Mouse (Mus musculus) v-Abl transformed pro-B cells (cell line): ENCODE data around the gene Gmnn.

Experiments
- in situ Hi-C, 2 experiments: fragments of 400-800 bp; cut with MboI; formaldehyde crosslinking; loops; one replicate each; pipeline ENCODE4 v1.15.1; 2025; ENCODE audit not compliant: unreplicated experiment in 2 of 2

The Gmnn gene

DNA sequence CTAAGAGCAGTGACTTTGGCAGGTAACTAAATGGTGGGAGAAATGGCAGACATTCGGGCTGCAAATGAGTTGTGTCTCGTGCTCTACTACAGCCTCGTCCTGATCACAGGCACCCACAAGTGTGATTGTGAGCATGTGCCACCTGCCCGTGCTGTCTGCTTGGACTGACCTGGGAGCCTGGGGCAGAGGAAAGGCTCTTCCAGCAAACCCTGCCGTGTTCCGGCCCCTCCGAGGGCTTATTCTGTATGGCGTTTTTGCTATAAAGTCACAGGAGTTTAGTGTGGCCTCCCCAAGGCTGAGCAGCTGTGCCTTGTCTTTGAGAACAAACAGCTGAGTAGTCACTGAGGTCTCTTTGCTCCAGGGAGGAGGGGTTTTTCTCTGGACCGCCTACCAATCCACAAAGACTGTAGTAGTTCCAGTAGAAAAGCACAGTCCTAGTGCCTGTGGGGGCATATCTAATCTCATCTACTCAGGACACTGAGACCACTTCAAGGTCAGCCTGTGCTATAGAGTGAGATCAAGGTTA lies 47.3 kb downstream of the Gmnn start:
- in situ Hi-C loops, result loop anchor here (10.0 to 25.0 kb wide), 3 partner anchors 210 to 927 kb away; no protein-coding TSS in a partner anchor

- in situ Hi-C loops, result loop anchor here (10.0 to 25.0 kb wide), 3 partner anchors 211 to 926 kb away; no protein-coding TSS in a partner anchor
These were observed 48.2 kb downstream of the Gmnn start for GRCm38 (mm10) chr13:24713434-24714000.

GRCm38 (mm10) chr13:24712581-24713130 lies 49.1 kb downstream of the Gmnn start:
- in situ Hi-C loops, result loop anchor here (10.0 to 25.0 kb wide), 3 partner anchors 212 to 925 kb away; no protein-coding TSS in a partner anchor

- in situ Hi-C loops, result loop anchor here (10.0 to 25.0 kb wide), 3 partner anchors 214 to 924 kb away; no protein-coding TSS in a partner anchor
These were observed 50.8 kb downstream of the Gmnn start for GRCm38 (mm10) chr13:24710968-24711367.

GRCm38 (mm10) chr13:24709656-24710396 lies 51.9 kb downstream of the Gmnn start:
- in situ Hi-C loops, result loop anchor here (10.0 to 25.0 kb wide), 3 partner anchors 215 to 923 kb away; no protein-coding TSS in a partner anchor

GRCm38 (mm10) chr13:24702128-24702527 lies 59.6 kb downstream of the Gmnn start:
- in situ Hi-C loops, result loop anchor here in 1 of 2 experiments (25.0 kb wide), 2 partner anchors 410 to 915 kb away; no protein-coding TSS in a partner anchor
